Mouse (Mus musculus): Measurements from ENCODE around the gene Shroom3. TPM values are rescaled to one million over a fixed set of nuclear protein-coding genes. Genes with fewer than 3 reads are reported as not detected.
A peak's percentile ranks its signal among the peaks of the same experiment; 100 is the strongest.

Gene Shroom3
- polyA plus RNA-seq, 1 experiment from 2014 or later = 8.3 TPM

DNA sequence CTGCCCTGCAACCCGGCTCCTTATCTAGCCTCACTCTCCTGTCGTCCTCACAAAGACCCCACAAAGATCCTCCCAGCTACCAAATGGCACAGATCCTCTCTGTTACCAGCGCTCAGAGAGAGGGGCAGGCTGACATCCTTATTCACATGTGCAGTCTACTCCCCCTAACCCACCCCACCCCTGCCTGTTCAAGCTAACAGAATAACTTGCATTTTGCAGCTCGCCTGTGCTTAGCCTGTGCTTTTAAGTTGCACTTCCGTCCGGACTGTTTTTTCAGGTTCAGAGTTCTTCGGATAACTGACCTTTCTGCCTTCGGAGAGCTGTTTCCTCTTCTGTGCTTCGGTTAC is 7.7 kb upstream of the Shroom3 start:
- H3K27me3 ChIP-seq (ENCODE audit: control insufficient read depth, insufficient read depth, low read length) = no peaks in the 10 kb centered on the region
- no peak overlapping the region; the same call in 1 of the 2 replicates for H3K9ac ChIP-seq (replicated peaks; ENCODE audit: low read depth, low read length)
- peak overlapping the region; percentile 84 for H3K4me2 ChIP-seq (replicated peaks; ENCODE audit: low read depth, low read length)
- peak overlapping the region; percentile 41 for H3K4me3 ChIP-seq (ENCODE audit: low read depth, low read length)
- WGBS = under 1% methylated on average over 9 of the region's 9 CpGs
- no peak overlapping the region for H3K27ac ChIP-seq (ENCODE audit: low read length)
- H3K9me3 ChIP-seq (ENCODE audit: control insufficient read depth, low read depth, low read length) = no peaks in the 10 kb centered on the region
- no peak for ATAC-seq (ENCODE audit: insufficient number of reproducible peaks, insufficient read depth, low FRiP score, low read depth)
- no peaks in the 10 kb centered on the region for H3K4me1 ChIP-seq (ENCODE audit: control insufficient read depth, insufficient read depth, low read length)
- H3K36me3 ChIP-seq (ENCODE audit: control insufficient read depth, insufficient read depth, low read length) = no peaks in the 10 kb centered on the region

DNA sequence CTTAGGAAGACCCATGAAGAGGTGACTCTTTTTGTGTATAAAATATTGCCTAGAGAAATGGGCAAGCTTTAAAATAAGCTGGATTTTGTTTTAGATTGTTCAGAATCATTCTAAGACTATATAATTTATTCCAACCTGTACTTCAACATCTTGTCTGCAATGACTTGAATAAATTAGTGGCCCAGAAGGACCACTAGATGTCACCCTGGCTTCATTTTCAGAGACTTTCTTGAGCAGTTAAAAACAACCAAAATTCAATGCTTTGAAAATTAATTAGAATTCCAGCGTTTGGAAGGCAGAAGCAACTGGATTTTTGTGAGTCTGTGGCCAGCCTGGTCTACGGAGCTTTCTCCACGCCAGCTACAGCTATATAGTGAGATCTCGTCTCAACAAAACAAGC is 3.8 kb upstream of the Shroom3 start:
- WGBS = 25% methylated on average over 4 of the region's 4 CpGs
- Histone ChIP-seq H3K4me1 (ENCODE audit: control insufficient read depth, insufficient read depth, low read length) (no peaks in the 10 kb centered on the region), H3K9ac (replicated peaks; ENCODE audit: low read depth, low read length) (no peak overlapping the region), H3K9me3 (ENCODE audit: control insufficient read depth, low read depth, low read length) (no peaks in the 10 kb centered on the region), H3K4me2 (replicated peaks; ENCODE audit: low read depth, low read length) (no peak overlapping the region), H3K27me3 (ENCODE audit: control insufficient read depth, insufficient read depth, low read length) (no peaks in the 10 kb centered on the region), H3K27ac (ENCODE audit: low read length) (no peak overlapping the region), H3K36me3 (ENCODE audit: control insufficient read depth, insufficient read depth, low read length) (no peaks in the 10 kb centered on the region), H3K4me3 (ENCODE audit: low read depth, low read length) (no peak overlapping the region)
- ATAC-seq (ENCODE audit: insufficient number of reproducible peaks, insufficient read depth, low FRiP score, low read depth) = no peak

DNA sequence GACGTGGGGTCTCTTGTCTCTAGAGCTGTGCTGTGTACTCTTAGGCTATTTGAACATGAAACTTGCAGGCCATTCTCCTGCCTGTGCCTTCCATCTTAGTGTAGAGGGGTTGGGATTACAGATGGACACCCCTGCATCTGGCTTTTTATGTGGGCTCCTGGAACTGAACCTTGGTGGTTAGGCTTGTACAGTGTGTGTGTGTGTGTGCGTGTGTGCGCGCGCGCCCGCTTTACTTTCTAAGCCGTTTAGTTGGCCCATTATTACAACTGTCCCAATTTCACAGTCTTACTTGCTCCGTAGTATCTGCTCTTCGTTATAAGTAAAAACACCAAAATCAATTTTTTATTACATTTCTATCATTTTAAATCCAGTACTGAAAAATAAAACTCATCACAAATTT is 1.4 kb upstream of the Shroom3 start:
- Histone ChIP-seq H3K9me3 (ENCODE audit: control insufficient read depth, low read depth, low read length) (no peaks in the 10 kb centered on the region), H3K4me3 (ENCODE audit: low read depth, low read length) (no peak overlapping the region), H3K36me3 (ENCODE audit: control insufficient read depth, insufficient read depth, low read length) (no peaks in the 10 kb centered on the region), H3K27ac (ENCODE audit: low read length) (no peak overlapping the region), H3K9ac (replicated peaks; ENCODE audit: low read depth, low read length) (no peak overlapping the region), H3K4me1 (ENCODE audit: control insufficient read depth, insufficient read depth, low read length) (no peaks in the 10 kb centered on the region), H3K4me2 (replicated peaks; ENCODE audit: low read depth, low read length) (no peak overlapping the region), H3K27me3 (ENCODE audit: control insufficient read depth, insufficient read depth, low read length) (no peaks in the 10 kb centered on the region)
- WGBS = 92% methylated on average over 10 of the region's 10 CpGs
- ATAC-seq (ENCODE audit: insufficient number of reproducible peaks, insufficient read depth, low FRiP score, low read depth) = no peak

DNA sequence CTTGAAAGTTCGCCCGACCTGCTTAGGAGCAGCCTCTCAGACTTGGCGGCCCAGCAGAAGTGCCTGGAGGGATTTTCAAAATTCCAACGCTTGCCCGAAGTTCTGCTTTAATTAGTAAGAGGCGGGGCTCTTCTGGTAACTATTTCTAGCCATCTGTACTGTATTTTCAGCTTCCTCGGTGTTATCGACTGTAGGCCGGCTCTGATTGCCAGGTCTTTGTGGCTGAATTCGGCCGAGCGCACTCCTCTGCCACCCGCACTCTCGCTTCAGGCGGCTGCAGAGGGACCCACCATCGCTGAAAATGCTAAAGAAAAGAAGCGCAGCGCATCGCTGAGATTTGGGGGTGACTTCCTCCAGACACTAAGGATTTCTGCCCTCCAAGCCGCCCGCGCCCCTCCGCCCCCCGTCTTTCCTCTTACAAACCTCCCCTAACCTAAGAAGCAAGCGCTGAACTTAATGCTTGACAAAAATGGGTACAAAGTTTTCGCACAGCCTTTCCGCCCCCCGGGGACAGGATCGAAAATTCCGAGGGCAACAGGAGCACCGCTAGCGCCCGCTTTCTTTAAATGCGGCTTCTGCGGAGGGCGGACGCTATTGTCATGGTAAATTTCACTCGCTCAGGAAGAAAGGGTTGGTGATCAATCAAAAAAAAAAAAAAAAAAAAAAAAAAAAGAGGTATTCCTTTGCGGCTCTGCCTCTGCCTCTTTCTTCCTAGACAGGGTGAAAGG is 450 bp upstream of the Shroom3 start:
- ATAC-seq (ENCODE audit: insufficient number of reproducible peaks, insufficient read depth, low FRiP score, low read depth) = no peak
- peak overlapping the region; percentile 43 for H3K4me3 ChIP-seq (ENCODE audit: low read depth, low read length)
- H3K4me2 ChIP-seq (replicated peaks; ENCODE audit: low read depth, low read length) = peak overlapping the region; percentile 95
- no peaks in the 10 kb centered on the region for H3K36me3 ChIP-seq (ENCODE audit: control insufficient read depth, insufficient read depth, low read length)
- no peaks in the 10 kb centered on the region for H3K9me3 ChIP-seq (ENCODE audit: control insufficient read depth, low read depth, low read length)
- H3K9ac ChIP-seq (replicated peaks; ENCODE audit: low read depth, low read length) = peak overlapping the region; percentile 18; the same call in 1 of the 2 replicates
- WGBS = 2% methylated on average over 39 of the region's 39 CpGs
- no peaks in the 10 kb centered on the region for H3K27me3 ChIP-seq (ENCODE audit: control insufficient read depth, insufficient read depth, low read length)
- no peak overlapping the region for H3K27ac ChIP-seq (ENCODE audit: low read length)
- no peaks in the 10 kb centered on the region for H3K4me1 ChIP-seq (ENCODE audit: control insufficient read depth, insufficient read depth, low read length)

DNA sequence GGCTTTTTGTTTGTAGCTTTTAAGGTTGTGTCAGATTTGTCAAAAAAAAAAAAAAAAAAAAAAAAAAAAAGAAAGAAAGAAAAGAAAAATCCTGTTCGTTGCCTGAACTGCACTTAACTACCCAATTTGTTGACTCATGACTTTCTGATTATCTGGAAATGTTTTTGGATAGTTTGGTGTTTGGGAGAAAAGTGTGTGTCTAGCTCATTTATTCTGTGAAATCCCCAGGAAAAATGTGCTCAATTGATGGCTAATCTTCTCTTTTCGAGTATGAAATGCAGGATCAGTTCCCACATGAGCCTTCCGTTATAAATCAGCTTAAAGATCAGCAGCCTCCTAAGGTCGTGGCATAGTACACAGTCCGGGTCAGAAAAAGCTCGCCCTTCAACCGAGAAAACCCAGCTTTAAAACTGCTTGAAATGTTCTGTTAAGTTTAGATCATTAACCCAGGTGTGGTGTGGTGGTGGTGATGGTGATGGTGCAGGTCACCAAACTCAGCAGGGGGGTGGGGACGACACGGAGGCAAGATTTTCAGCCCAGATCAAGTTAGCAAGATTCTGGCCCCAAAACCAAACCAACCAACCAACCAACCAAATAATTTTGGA is 738 bp downstream of the Shroom3 start:
- Histone ChIP-seq H3K4me3 (ENCODE audit: low read depth, low read length) (peak overlapping the region; percentile 43; the same call in 1 of the 2 replicates), H3K4me1 (ENCODE audit: control insufficient read depth, insufficient read depth, low read length) (no peaks in the 10 kb centered on the region), H3K9ac (replicated peaks; ENCODE audit: low read depth, low read length) (no peak overlapping the region), H3K27ac (ENCODE audit: low read length) (no peak overlapping the region), H3K36me3 (ENCODE audit: control insufficient read depth, insufficient read depth, low read length) (no peaks in the 10 kb centered on the region), H3K27me3 (ENCODE audit: control insufficient read depth, insufficient read depth, low read length) (no peaks in the 10 kb centered on the region), H3K4me2 (replicated peaks; ENCODE audit: low read depth, low read length) (peak overlapping the region; percentile 95), H3K9me3 (ENCODE audit: control insufficient read depth, low read depth, low read length) (no peaks in the 10 kb centered on the region)
- ATAC-seq (ENCODE audit: insufficient number of reproducible peaks, insufficient read depth, low FRiP score, low read depth) = no peak
- WGBS = 32% methylated on average over 9 of the region's 9 CpGs

DNA sequence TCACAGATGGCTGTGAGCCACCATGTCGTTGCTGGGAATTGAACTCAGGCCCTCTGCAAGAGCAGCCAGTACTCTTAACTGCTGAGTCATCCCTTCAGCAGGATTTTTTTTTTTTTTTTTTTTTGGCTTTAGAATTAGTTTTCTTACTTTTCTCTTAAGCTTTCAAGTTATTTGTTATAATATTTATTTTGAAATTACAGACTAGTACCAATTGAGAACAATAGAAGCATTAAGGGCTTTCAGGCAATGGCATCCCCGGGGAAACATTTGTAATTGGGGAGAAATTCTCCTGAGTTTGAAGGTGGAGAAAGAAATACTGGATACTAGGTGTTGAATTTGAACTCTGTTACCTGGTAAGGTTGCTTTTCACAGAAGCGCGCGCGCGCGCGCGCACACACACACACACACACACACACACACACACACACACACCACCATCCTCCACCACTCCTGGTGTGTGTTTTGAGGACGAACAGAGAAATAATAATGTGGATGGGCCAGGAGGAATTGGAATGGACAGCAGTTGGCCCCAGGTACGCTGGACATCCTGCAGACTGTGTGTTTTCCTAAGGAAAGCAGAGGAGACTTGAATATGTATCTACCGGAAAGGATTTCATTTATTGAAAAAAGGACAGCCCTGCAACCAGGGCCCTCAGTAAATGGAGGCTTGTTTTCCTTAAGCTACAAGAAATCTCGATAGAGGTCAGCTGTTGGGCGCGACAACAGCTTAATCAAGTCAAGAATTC is 1.7 kb downstream of the Shroom3 start:
- Histone ChIP-seq H3K9ac (replicated peaks; ENCODE audit: low read depth, low read length) (no peak overlapping the region), H3K27ac (ENCODE audit: low read length) (no peak overlapping the region), H3K36me3 (ENCODE audit: control insufficient read depth, insufficient read depth, low read length) (no peaks in the 10 kb centered on the region), H3K4me3 (ENCODE audit: low read depth, low read length) (no peak overlapping the region), H3K4me2 (replicated peaks; ENCODE audit: low read depth, low read length) (no peak overlapping the region), H3K4me1 (ENCODE audit: control insufficient read depth, insufficient read depth, low read length) (no peaks in the 10 kb centered on the region), H3K9me3 (ENCODE audit: control insufficient read depth, low read depth, low read length) (no peaks in the 10 kb centered on the region), H3K27me3 (ENCODE audit: control insufficient read depth, insufficient read depth, low read length) (no peaks in the 10 kb centered on the region)
- ATAC-seq (ENCODE audit: insufficient number of reproducible peaks, insufficient read depth, low FRiP score, low read depth) = no peak
- 90% methylated on average over 16 of the region's 16 CpGs for WGBS

DNA sequence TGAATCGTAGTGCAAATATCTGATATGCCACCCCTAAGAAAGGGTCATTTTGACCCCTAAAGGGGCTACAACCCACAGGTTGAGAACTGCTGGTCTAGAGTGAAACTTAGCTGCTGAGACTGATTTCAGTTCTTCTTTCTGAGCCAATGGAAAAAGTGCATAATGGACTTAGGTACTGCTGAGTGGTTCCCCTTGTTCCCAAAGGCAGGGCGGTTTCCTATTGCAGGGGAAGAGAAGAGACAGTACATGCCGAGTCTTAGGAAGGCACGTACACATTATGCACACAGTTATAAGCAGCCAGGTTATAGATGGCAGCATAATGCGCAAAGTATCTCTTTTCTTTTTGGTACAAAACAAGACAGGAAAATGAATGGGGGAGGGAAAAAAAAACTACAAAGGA is 4.9 kb downstream of the Shroom3 start:
- WGBS = 79% methylated on average over 5 of the region's 5 CpGs
- Histone ChIP-seq H3K4me3 (ENCODE audit: low read depth, low read length) (no peak overlapping the region), H3K27ac (ENCODE audit: low read length) (no peak overlapping the region), H3K9me3 (ENCODE audit: control insufficient read depth, low read depth, low read length) (no peaks in the 10 kb centered on the region), H3K4me1 (ENCODE audit: control insufficient read depth, insufficient read depth, low read length) (0 out of 2 replicates have a peak, but pooled peaks cover 5% of the 10 kb centered on the region), H3K4me2 (replicated peaks; ENCODE audit: low read depth, low read length) (no peak overlapping the region), H3K9ac (replicated peaks; ENCODE audit: low read depth, low read length) (no peak overlapping the region), H3K36me3 (ENCODE audit: control insufficient read depth, insufficient read depth, low read length) (no peaks in the 10 kb centered on the region), H3K27me3 (ENCODE audit: control insufficient read depth, insufficient read depth, low read length) (no peaks in the 10 kb centered on the region)
- no peak for ATAC-seq (ENCODE audit: insufficient number of reproducible peaks, insufficient read depth, low FRiP score, low read depth)

DNA sequence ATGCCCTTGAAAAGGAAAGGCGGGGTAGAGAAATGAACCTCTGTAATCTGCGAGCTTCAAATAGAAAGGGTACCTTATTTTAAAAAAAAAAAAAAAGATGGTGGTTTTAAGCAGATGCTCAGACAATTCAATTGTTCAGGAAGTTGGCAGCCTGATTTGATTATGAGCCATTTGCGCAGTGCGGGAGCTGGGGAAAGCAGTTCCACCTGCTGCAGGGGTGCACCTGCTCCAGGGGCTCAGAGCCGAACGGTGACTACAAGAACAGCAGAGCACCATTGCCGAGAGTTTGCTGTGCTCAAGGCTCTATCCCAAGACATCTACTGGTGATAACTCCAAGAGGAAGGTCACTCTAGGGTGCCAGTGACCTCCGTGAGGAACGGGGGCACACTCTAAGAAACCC is 5.3 kb downstream of the Shroom3 start:
- H3K27ac ChIP-seq (ENCODE audit: low read length) = no peak overlapping the region
- H3K9me3 ChIP-seq (ENCODE audit: control insufficient read depth, low read depth, low read length) = no peaks in the 10 kb centered on the region
- no peak overlapping the region for H3K9ac ChIP-seq (replicated peaks; ENCODE audit: low read depth, low read length)
- H3K27me3 ChIP-seq (ENCODE audit: control insufficient read depth, insufficient read depth, low read length) = no peaks in the 10 kb centered on the region
- H3K4me3 ChIP-seq (ENCODE audit: low read depth, low read length) = no peak overlapping the region
- ATAC-seq (ENCODE audit: insufficient number of reproducible peaks, insufficient read depth, low FRiP score, low read depth) = no peak
- 89% methylated on average over 9 of the region's 9 CpGs for WGBS
- H3K4me2 ChIP-seq (replicated peaks; ENCODE audit: low read depth, low read length) = no peak overlapping the region
- H3K4me1 ChIP-seq (ENCODE audit: control insufficient read depth, insufficient read depth, low read length) = 0 out of 2 replicates have a peak, but pooled peaks cover 5% of the 10 kb centered on the region
- H3K36me3 ChIP-seq (ENCODE audit: control insufficient read depth, insufficient read depth, low read length) = no peaks in the 10 kb centered on the region

Measured in stomach, embryonic 14.5 days (tissue).